Mouse (Mus musculus): ENCODE results near the gene Pbld2. TPM values are rescaled to one million over a fixed set of nuclear protein-coding genes. Genes with fewer than 3 reads are reported as not detected.

Pbld2 gene
- total and polyA plus RNA-seq, 3 experiments, result 0.15 TPM; not detected in 1

DNA sequence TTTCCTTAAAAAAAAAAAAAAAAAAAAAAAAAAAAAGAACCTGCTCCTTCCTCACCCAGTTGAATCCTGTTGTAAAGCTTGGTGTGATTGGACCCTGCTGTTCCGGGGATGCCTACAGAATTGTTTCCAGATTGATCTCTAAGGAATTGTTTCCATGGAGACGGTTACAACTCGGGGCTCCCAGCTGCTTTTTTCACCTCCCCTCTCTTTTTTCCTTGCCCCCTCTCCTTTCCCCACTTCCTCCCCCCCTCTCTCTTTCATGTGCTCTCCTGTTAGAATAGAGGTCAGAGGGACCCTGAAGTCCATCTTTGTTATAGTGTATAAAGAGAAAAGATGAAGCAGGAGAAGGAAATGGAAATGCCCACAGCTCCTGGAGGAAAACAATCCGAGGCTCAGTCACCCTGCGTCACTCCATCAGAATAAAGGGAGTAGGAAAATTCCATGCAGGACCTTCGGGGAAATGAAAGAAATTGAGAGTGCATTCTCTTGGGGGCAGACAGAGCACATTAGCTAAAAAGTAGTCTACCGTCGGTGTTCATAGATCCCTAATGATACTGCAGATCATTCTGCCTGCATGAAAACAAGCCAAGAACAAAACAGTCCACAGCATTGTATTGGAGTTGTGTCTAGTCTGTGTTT, 2.2 kb downstream of the Pbld2 start:
- H3K36me3 ChIP-seq (ENCODE audit: control insufficient read depth in 1 of 2, insufficient read depth in 2 of 2, low read length in 2 of 2), result peaks cover 0 to 20% of the 10 kb centered on the region in 2 experiments; a peak in 2 of 4 replicates
- H3K27ac ChIP-seq (ENCODE audit: control insufficient read depth, low read depth, low read length), result no peak overlapping the region
- no peaks in the 10 kb centered on the region for H3K9me3 ChIP-seq (replicated peaks; ENCODE audit: insufficient read depth, low read length)
- no peak overlapping the region for H3K9ac ChIP-seq (ENCODE audit: control insufficient read depth, low read depth, low read length, poor library complexity, severe bottlenecking)
- H3K4me1 ChIP-seq (ENCODE audit: control insufficient read depth in 1 of 2, insufficient read depth in 2 of 2, low read length in 2 of 2), result peaks cover 2 to 11% of the 10 kb centered on the region in 2 experiments
- H3K27me3 ChIP-seq (ENCODE audit: control insufficient read depth in 1 of 2, insufficient read depth in 2 of 2, low read length in 2 of 2), result no peaks in the 10 kb centered on the region
- H3K4me3 ChIP-seq (ENCODE audit: control insufficient read depth in 1 of 2, insufficient read depth in 1 of 2, low read depth in 2 of 2, low read length in 2 of 2), result no peak overlapping the region
- DNase-seq (ENCODE audit: low read depth, low spot score), result no peak
- peaks cover 25% of the 10 kb centered on the region for H3K79me2 ChIP-seq (ENCODE audit: control insufficient read depth, insufficient read depth, low read length, poor library complexity)
- TF ChIP-seq ZNF384 (IDR thresholded peaks at IDR 0.05; ENCODE audit: low read depth, low read length) (peak; percentile 46; the same call in 1 of the 2 replicates), EP300 (IDR thresholded peaks at IDR 0.05; ENCODE audit: low read depth in 1 of 2, low read length in 2 of 2) (no peak)

DNA sequence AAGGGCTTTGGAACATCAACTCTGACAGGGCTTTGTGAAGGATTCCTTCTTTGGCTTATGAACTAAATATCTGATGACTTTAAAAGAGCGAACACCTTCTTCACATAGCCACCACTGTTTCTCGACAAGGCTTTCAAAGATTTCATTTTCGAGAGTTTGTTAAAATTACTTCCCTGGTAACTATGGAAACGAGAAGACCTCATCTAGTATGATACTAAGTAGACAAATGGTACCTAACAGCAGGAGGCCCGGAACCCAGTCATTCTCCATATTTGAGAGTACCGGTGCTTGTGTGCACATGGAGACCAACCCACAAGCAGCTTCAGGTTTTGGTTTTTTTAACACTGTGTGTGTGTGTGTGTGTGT, 2.7 kb downstream of the Pbld2 start:
- Histone ChIP-seq H3K27me3 (ENCODE audit: control insufficient read depth in 1 of 2, insufficient read depth in 2 of 2, low read length in 2 of 2) (no peaks in the 10 kb centered on the region), H3K79me2 (ENCODE audit: control insufficient read depth, insufficient read depth, low read length, poor library complexity) (peaks cover 21% of the 10 kb centered on the region), H3K27ac (ENCODE audit: control insufficient read depth, low read depth, low read length) (no peak overlapping the region), H3K4me1 (ENCODE audit: control insufficient read depth in 1 of 2, insufficient read depth in 2 of 2, low read length in 2 of 2) (peaks cover 0 to 9% of the 10 kb centered on the region in 2 experiments; a peak in 3 of 4 replicates), H3K9me3 (replicated peaks; ENCODE audit: insufficient read depth, low read length) (no peaks in the 10 kb centered on the region), H3K4me3 (ENCODE audit: control insufficient read depth in 1 of 2, insufficient read depth in 1 of 2, low read depth in 2 of 2, low read length in 2 of 2) (no peak overlapping the region), H3K9ac (ENCODE audit: control insufficient read depth, low read depth, low read length, poor library complexity, severe bottlenecking) (no peak overlapping the region), H3K36me3 (ENCODE audit: control insufficient read depth in 1 of 2, insufficient read depth in 2 of 2, low read length in 2 of 2) (peaks cover 0 to 15% of the 10 kb centered on the region in 2 experiments; a peak in 2 of 4 replicates)
- TF ChIP-seq POLR2A (IDR thresholded peaks at IDR 0.05; ENCODE audit: control insufficient read depth in 1 of 2, insufficient read depth in 1 of 2, low read depth in 1 of 2, low read length in 2 of 2, poor library complexity in 1 of 2), result no peak
- no peak for TF ChIP-seq ETS1 (IDR thresholded peaks at IDR 0.05; ENCODE audit: low read depth, low read length)
- no peak for TF ChIP-seq UBTF (IDR thresholded peaks at IDR 0.05; ENCODE audit: borderline replicate concordance, insufficient read depth, low read depth, low read length)
- no peak for TF ChIP-seq EP300 (IDR thresholded peaks at IDR 0.05; ENCODE audit: low read depth in 1 of 2, low read length in 2 of 2)
- no peak for DNase-seq (ENCODE audit: low read depth, low spot score)

DNA sequence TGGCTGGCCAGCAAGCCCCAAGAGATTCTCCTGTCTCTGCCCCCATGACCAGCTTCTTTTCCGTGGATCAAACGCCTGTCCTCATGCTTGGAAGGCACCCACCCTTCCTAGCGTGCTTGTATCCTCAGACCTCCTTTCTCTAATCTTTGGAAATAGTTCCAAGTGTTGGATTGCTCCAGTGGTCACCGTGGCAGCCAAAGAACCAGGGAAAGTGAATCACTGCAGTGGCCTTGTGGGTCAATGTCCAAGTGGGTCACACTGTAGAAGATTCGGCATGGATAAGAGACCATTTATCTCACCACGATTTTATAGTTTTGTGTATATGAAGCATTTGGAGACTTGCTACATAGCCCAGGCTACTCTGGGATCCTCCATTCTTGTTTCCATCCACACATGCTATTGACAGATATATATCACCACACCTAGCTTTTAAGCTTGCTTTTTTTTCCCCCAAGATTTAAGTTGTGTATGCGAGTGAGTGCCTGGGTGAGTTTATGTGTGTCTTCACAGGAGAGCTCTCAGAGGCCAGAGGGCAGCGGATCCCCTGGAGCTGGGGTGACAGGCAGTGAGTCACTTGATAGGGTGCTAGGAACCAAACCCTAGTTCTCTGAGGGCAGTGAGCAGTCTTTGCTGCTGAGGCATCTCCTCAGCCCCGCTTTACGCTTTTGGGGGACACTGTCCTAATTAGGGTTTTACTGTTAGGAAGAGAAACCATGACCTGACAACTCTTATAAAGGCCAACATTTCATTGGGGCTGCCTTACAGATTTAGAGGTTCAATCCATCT, 3.5 kb downstream of the Pbld2 start:
- H3K27me3 ChIP-seq (ENCODE audit: control insufficient read depth in 1 of 2, insufficient read depth in 2 of 2, low read length in 2 of 2), result no peaks in the 10 kb centered on the region

More for the DNA sequence above, 3.5 kb downstream of the Pbld2 start:
- H3K27ac ChIP-seq (ENCODE audit: control insufficient read depth, low read depth, low read length), result no peak overlapping the region
- H3K79me2 ChIP-seq (ENCODE audit: control insufficient read depth, insufficient read depth, low read length, poor library complexity), result peaks cover 14% of the 10 kb centered on the region
- peaks cover 0 to 10% of the 10 kb centered on the region in 2 experiments; a peak in 2 of 4 replicates for H3K36me3 ChIP-seq (ENCODE audit: control insufficient read depth in 1 of 2, insufficient read depth in 2 of 2, low read length in 2 of 2)
- no peak overlapping the region for H3K4me3 ChIP-seq (ENCODE audit: control insufficient read depth in 1 of 2, insufficient read depth in 1 of 2, low read depth in 2 of 2, low read length in 2 of 2)
- peaks cover 0 to 6% of the 10 kb centered on the region in 2 experiments; a peak in 3 of 4 replicates for H3K4me1 ChIP-seq (ENCODE audit: control insufficient read depth in 1 of 2, insufficient read depth in 2 of 2, low read length in 2 of 2)
- no peaks in the 10 kb centered on the region for H3K9me3 ChIP-seq (replicated peaks; ENCODE audit: insufficient read depth, low read length)
- TF ChIP-seq SMC3 (IDR thresholded peaks at IDR 0.05; ENCODE audit: low read depth, low read length) (no peak), POLR2A (IDR thresholded peaks at IDR 0.05; ENCODE audit: control insufficient read depth in 1 of 2, insufficient read depth in 1 of 2, low read depth in 1 of 2, low read length in 2 of 2, poor library complexity in 1 of 2) (no peak), KAT2A (conservative IDR thresholded peaks at IDR 0.05; ENCODE audit: low read depth, low read length) (no peak), JUND (IDR thresholded peaks at IDR 0.05; ENCODE audit: low read depth, low read length) (no peak), POLR2AphosphoS2 (IDR thresholded peaks at IDR 0.05; ENCODE audit: low read length) (no peak), RCOR1 (IDR thresholded peaks at IDR 0.05; ENCODE audit: low read depth, low read length) (no peak), ZKSCAN1 (IDR thresholded peaks at IDR 0.05; ENCODE audit: low read depth, low read length) (no peak), BHLHE40 (IDR thresholded peaks at IDR 0.05; ENCODE audit: borderline replicate concordance, low read depth, low read length) (no peak), ELF1 (IDR thresholded peaks at IDR 0.05; ENCODE audit: low read depth, low read length) (no peak), TAL1 (IDR thresholded peaks at IDR 0.05; ENCODE audit: low read length) (no peak), MEF2A (IDR thresholded peaks at IDR 0.05; ENCODE audit: extremely low read depth, insufficient replicate concordance, low read depth, low read length, poor library complexity, severe bottlenecking) (no peak), TCF12 (IDR thresholded peaks at IDR 0.05; ENCODE audit: low read depth, low read length) (no peak), MAZ (IDR thresholded peaks at IDR 0.05; ENCODE audit: low read depth, low read length) (no peak), CTCF (IDR thresholded peaks at IDR 0.05 in 2 of 3, conservative IDR thresholded peaks at IDR 0.05 in 1 of 3; ENCODE audit: control insufficient read depth in 1 of 3, insufficient read depth in 1 of 3, low read depth in 2 of 3, low read length in 3 of 3, poor library complexity in 1 of 3, severe bottlenecking in 1 of 3) (no peak)
- no peak for DNase-seq (ENCODE audit: low read depth, low spot score)
- no peak overlapping the region for H3K9ac ChIP-seq (ENCODE audit: control insufficient read depth, low read depth, low read length, poor library complexity, severe bottlenecking)

Data from MEL (cell line).